Mouse (Mus musculus) hindbrain, embryonic 13.5 days (tissue): ENCODE data around the gene Nol12. TPM values are rescaled to one million over a fixed set of nuclear protein-coding genes. Genes with fewer than 3 reads are reported as not detected.

Source experiments
- ATAC-seq: fragments of 200-750 bp; cut with Nextera tagmentation; 2 replicates; pipeline ENCODE4 v1.8.0; 2017; ENCODE audit warnings: moderate TSS enrichment; ENCODE audit not compliant: low FRiP score
- H3K27ac ChIP-seq: fragments of 300-500 bp; sonication (generic); 2 replicates; pipeline ENCODE4 v1.5.1; 2015; ENCODE audit warnings: inconsistent platforms, mild to moderate bottlenecking, moderate library complexity
- H3K27me3 ChIP-seq: fragments of 300-500 bp; sonication (generic); 2 replicates; pipeline ENCODE4 v1.6.1; 2015; ENCODE audit warnings: mild to moderate bottlenecking, inconsistent platforms
- H3K36me3 ChIP-seq: fragments of 300-500 bp; sonication (generic); 2 replicates; pipeline ENCODE4 v1.6.1; 2015; ENCODE audit warnings: mild to moderate bottlenecking, inconsistent platforms
- H3K4me1 ChIP-seq: fragments of 300-500 bp; sonication (generic); replicated peaks from 2 replicates; pipeline ENCODE4 v1.6.1; 2015; ENCODE audit warnings: inconsistent platforms
- H3K4me2 ChIP-seq: fragments of 300-500 bp; sonication (generic); 2 replicates; pipeline ENCODE4 v1.6.1; 2015; ENCODE audit warnings: inconsistent platforms, mild to moderate bottlenecking, moderate library complexity
- H3K4me3 ChIP-seq: fragments of 300-500 bp; sonication (generic); 2 replicates; pipeline ENCODE4 v1.5.1; 2015; ENCODE audit warnings: mild to moderate bottlenecking, inconsistent platforms
- H3K9ac ChIP-seq: fragments of 300-500 bp; sonication (generic); 2 replicates; pipeline ENCODE4 v1.6.1; 2015; ENCODE audit warnings: mild to moderate bottlenecking, inconsistent platforms
- H3K9me3 ChIP-seq: fragments of 300-500 bp; sonication (generic); 2 replicates; pipeline ENCODE4 v1.6.1; 2016; ENCODE audit warnings: inconsistent platforms
- WGBS: fragments of 180-500 bp; shearing (Covaris S2); methylation state at CpG from one replicate; pipeline ENCODE4 v1.1.7; 2015; 5-methylcytosine and 5-hydroxymethylcytosine counted together
- polyA plus RNA-seq: library from polyadenylated mRNA; unstranded; fragments of >200 nt; fragmentation: Nextera tagmentation; extraction: Ambion mirVana; gene quantifications from 2 replicates; pipeline ENCODE4 v1.2.1, GENCODE M21; 2015

The Nol12 gene
- polyA plus RNA-seq, 1 experiment from 2014 or later, result 57.4 TPM

DNA sequence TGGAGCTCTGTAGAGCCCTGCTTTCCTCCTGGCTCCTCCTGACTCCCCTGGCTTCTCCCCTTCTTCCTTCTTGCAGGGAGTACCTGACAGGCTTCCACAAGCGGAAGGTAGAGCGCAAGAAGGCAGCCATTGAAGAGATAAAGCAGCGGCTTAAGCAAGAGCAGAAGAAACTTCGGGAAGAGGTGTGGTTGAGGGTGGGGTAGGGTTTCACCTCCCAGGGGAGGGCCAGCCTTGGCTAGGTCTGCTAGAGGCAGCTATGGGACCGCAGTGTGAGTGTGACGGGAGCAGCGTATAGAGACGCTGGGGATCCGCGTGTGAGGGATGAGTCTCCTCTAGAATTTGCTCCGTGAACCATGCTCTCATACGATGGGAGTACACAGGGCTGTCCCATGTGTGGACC is 1.7 kb downstream of the Nol12 start:
- Histone ChIP-seq H3K9ac (peak overlapping the region; percentile 87), H3K36me3 (peaks cover 47% of the 10 kb centered on the region)
- no peak for ATAC-seq

DNA sequence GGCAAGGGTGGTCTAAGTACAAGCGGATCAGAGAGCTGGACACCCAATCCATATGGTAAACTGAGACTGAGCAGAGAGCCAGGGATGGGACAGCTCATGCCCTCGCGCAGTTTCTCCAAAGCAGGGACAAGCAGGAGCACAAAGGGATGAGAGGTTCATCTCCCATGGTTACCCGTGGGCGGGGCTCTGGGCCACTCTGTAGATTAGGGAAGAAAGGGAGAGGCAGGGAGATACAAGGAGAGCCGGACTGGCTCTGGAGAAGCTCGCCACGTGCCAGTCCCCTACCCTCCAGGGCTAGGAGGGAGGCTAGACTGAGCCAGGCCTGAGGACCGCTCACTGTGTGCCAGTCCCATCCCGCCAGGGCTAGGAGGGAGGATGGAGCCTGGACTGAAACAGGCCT is 2.6 kb downstream of the Nol12 start:
- H3K27me3 ChIP-seq, result no peaks in the 10 kb centered on the region
- peak overlapping the region; percentile 35 for H3K9ac ChIP-seq
- no peak overlapping the region for H3K27ac ChIP-seq
- H3K4me3 ChIP-seq, result no peak overlapping the region
- no peaks in the 10 kb centered on the region for H3K9me3 ChIP-seq
- 79% methylated on average over 10 of the region's 10 CpGs for WGBS
- ATAC-seq, result no peak
- H3K4me1 ChIP-seq, result peaks cover 27% of the 10 kb centered on the region
- no peak overlapping the region for H3K4me2 ChIP-seq
- H3K36me3 ChIP-seq, result peaks cover 52% of the 10 kb centered on the region

More for the DNA sequence above, 1.7 kb downstream of the Nol12 start:
- no peaks in the 10 kb centered on the region for H3K9me3 ChIP-seq
- no peak overlapping the region for H3K4me3 ChIP-seq
- H3K4me1 ChIP-seq, result peaks cover 27% of the 10 kb centered on the region
- H3K27me3 ChIP-seq, result no peaks in the 10 kb centered on the region
- H3K4me2 ChIP-seq, result no peak overlapping the region
- WGBS, result 96% methylated on average over 12 of the region's 12 CpGs
- H3K27ac ChIP-seq, result no peak overlapping the region

DNA sequence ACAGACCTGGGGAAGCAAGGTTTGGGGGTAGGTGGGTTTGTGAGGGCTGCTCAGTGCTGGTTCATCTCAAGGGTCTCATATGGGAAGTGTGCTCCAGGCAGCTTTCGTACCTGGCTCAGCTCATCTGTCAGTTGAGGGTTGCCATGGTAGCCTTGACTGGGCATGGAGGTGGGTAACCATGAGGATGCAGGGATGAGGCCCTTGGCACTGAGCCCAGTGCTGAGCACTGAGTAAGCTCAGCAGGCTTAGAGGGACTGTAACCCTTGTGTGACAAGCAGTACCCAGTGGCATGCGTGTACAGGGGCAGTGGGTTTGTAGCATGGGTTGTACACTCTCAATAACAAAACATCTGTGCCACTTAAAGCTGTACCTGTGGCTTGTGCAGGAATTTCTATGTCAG is 3.2 kb downstream of the Nol12 start:
- H3K4me2 ChIP-seq, result no peak overlapping the region
- H3K9ac ChIP-seq, result peak overlapping the region; percentile 35
- no peak overlapping the region for H3K4me3 ChIP-seq
- WGBS, result 73% methylated on average over 2 of the region's 2 CpGs
- ATAC-seq, result no peak
- H3K27me3 ChIP-seq, result no peaks in the 10 kb centered on the region
- peaks cover 32% of the 10 kb centered on the region for H3K4me1 ChIP-seq
- no peak overlapping the region for H3K27ac ChIP-seq
- no peaks in the 10 kb centered on the region for H3K9me3 ChIP-seq
- peaks cover 52% of the 10 kb centered on the region for H3K36me3 ChIP-seq

DNA sequence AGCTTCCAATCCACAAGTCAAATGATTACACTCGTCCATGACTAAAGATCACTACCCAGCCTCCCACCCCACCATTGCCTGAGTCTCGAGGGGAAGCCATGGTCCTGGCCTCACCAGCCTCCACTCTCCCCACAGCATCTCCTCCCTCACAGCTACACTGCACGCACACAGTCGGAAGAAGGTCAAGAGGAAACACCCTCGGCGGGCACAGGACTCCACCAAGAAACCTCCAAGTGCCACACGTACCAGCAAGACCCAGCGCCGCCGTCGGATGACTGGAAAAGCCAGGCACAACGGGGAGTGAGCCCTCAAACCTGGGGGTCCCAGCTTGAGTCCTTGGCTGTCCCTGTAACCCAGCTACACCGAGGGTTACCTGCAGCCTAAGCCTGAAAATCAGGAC is 5.6 kb downstream of the Nol12 start:
- peaks cover 52% of the 10 kb centered on the region for H3K36me3 ChIP-seq
- no peaks in the 10 kb centered on the region for H3K27me3 ChIP-seq
- H3K4me1 ChIP-seq, result peaks cover 34% of the 10 kb centered on the region
- no peak for ATAC-seq
- H3K4me3 ChIP-seq, result no peak overlapping the region
- H3K4me2 ChIP-seq, result no peak overlapping the region
- no peaks in the 10 kb centered on the region for H3K9me3 ChIP-seq
- no peak overlapping the region for H3K9ac ChIP-seq
- 95% methylated on average over 13 of the region's 13 CpGs for WGBS
- H3K27ac ChIP-seq, result no peak overlapping the region

DNA sequence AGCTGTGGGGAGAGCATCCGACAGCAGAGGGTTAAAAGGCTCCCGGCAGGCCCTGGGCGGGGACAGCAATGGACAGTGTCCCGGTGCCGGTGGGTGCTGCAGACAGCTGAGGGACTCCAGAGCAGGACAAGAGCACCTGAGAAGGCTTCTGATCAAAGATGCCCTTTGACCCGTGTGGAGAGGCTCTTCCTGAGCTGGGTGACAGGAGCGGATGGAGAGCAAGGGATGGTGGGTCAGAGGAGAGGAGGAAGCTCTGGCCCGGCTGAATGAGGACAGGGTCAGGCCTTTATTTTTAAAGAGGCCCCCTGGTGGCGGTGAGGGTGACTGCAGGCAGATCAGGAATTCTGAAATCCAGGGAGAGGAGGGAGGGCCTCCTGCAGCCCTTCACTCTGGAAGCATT is 7.9 kb downstream of the Nol12 start:
- peak overlapping the region; percentile 72; the same call in 1 of the 2 replicates for H3K27ac ChIP-seq

DNA sequence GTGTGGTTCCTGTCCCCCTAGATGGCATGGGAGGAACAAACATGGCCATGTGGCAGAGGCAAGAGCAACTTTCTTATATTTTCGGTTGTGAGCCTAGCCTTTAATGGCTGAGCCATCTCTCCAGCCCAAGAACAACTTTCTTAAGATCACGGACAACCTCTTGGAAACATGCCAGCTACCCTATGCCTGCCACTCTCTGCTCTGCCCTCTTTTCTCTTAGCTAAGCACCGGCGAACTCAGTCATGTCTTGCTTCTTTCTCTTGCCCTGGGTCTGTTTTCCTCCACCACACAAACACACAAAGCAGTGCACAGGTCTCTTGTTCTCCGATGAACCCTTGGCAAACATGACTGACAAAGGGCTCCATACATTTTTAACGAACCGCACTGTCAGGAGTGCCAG is 11.5 kb downstream of the Nol12 start:
- Histone ChIP-seq H3K4me1 (peaks cover 33% of the 10 kb centered on the region), H3K27me3 (no peaks in the 10 kb centered on the region), H3K36me3 (peaks cover 10% of the 10 kb centered on the region), H3K27ac (no peak overlapping the region), H3K9me3 (no peaks in the 10 kb centered on the region), H3K4me3 (no peak overlapping the region), H3K9ac (no peak overlapping the region), H3K4me2 (no peak overlapping the region)
- no peak for ATAC-seq
- 73% methylated on average over 7 of the region's 7 CpGs for WGBS

More for the DNA sequence above, 7.9 kb downstream of the Nol12 start:
- Histone ChIP-seq H3K4me2 (peak overlapping the region; percentile 56), H3K27me3 (no peaks in the 10 kb centered on the region), H3K36me3 (peaks cover 41% of the 10 kb centered on the region), H3K9me3 (no peaks in the 10 kb centered on the region), H3K4me1 (peaks cover 16% of the 10 kb centered on the region), H3K4me3 (peak overlapping the region; percentile 33), H3K9ac (peak overlapping the region; percentile 72)
- ATAC-seq, result peak; percentile 36
- 3% methylated on average over 9 of the region's 9 CpGs for WGBS

DNA sequence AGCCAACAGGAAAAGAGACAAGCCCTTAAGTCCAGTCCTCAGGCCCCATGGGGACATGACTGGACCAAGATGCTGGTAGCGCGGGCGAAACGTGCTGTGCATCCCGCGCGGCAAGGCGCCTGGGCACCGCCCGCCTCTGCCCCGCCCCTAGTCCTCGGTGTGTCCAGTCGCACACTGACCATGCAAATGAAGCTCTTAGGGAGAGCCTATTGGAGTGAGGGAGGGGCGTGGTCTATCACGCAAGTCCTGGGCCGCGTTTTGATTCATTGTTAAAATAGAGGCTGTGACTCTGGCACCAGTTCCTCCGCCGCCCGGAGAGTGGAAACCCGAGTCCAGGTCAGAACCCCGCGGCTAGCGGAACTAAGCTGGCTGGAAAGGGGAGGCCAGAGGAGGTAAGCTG is 12.9 kb downstream of the Nol12 start, which contains the start of gene Triobp:
Triobp (plus strand) TSS at position 68 of the 400 bp plus-strand sequence.
- peak; percentile 98 for ATAC-seq
- Histone ChIP-seq H3K4me2 (peak within 1 kb of the TSS; percentile 69), H3K4me3 (peak within 1 kb of the TSS; percentile 66), H3K36me3 (peaks cover 18% of the 10 kb centered on the region), H3K27ac (peak within 1 kb of the TSS; percentile 86), H3K27me3 (no peaks in the 10 kb centered on the region), H3K9ac (peak within 1 kb of the TSS; percentile 84), H3K9me3 (no peaks in the 10 kb centered on the region), H3K4me1 (peaks cover 30% of the 10 kb centered on the region)
- 0% methylated on average over 24 of the region's 24 CpGs for WGBS

DNA sequence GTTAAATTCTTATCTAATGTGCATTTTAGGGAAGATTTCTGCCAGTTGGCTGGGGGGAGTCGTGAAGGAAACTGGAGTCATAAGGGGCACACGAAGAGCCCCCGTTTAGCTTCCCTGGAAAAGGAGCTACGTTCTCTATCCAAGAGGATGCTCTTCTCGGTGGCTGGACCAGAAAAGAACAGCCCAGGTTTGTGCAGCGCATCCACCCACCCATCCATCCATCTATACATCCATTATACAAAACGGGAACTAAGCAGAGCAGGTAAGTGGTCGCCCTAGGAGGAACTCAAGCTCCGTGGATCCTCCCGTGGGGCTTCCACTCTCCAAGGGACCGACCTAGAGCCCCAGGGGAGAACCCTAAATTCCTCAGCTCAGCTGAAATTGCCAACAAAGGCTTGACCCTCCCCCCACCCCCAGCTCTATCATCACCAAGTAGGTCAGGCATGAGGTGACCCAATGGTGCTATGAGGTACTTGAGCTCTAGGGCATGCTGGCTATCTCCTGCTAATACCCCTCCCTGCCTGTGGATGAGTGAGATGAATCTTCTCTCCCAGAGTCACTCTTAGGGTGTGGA is 13.5 kb downstream of the Nol12 start:
- Histone ChIP-seq H3K9ac (peak overlapping the region; percentile 84), H3K4me3 (peak overlapping the region; percentile 66), H3K9me3 (no peaks in the 10 kb centered on the region), H3K4me1 (peaks cover 26% of the 10 kb centered on the region), H3K4me2 (peak overlapping the region; percentile 69), H3K27ac (peak overlapping the region; percentile 86), H3K27me3 (no peaks in the 10 kb centered on the region), H3K36me3 (peaks cover 24% of the 10 kb centered on the region)
- ATAC-seq, result peak; percentile 67
- WGBS, result 4% methylated on average over 11 of the region's 11 CpGs

DNA sequence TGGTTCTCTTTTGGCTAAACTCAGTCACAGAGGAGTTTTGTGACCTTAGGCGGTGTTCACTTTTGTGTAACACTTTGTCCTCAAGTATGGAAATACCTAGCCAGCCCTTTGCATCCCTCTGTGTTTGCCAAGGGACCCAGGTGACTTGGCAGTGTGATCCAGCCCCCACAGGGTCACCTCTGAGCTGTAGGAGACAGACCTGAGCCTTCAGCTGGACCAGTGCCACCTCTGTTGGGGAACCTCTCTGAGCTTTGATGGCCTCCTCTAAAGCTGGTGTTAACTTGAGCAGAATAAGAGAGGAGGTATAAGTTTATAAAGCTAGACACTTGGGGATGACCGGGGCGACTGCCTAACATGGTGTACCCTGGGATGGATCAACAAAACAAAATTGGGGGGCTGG is 14.2 kb downstream of the Nol12 start:
- 97% methylated on average over 3 of the region's 3 CpGs for WGBS
- ATAC-seq, result no peak
- H3K4me2 ChIP-seq, result peak overlapping the region; percentile 69
- H3K27ac ChIP-seq, result no peak overlapping the region
- peak overlapping the region; percentile 84 for H3K9ac ChIP-seq
- peaks cover 26% of the 10 kb centered on the region for H3K4me1 ChIP-seq
- H3K9me3 ChIP-seq, result no peaks in the 10 kb centered on the region
- H3K36me3 ChIP-seq, result peaks cover 30% of the 10 kb centered on the region
- H3K4me3 ChIP-seq, result peak overlapping the region; percentile 66
- no peaks in the 10 kb centered on the region for H3K27me3 ChIP-seq

DNA sequence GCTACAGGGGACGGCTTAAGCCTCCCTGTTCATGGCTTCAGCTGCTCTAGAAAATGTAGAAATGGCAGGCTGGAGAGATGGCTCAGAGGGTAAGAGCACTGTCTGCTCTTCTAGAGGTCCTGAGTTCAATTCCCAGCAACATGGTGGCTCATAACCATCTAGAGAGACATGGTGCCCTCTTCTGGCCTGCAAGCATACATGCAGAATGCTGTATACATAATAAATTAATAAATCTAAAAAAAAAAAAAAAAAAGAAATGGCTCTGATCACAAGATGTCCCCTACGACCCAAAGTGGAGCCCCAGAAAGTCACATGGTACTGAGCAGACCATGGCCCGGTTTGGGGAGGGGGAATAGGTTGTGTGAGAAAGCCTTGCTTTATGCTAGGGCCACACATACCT is 20.9 kb downstream of the Nol12 start:
- peaks cover 4% of the 10 kb centered on the region; the same call in 1 of the 2 replicates for H3K4me1 ChIP-seq
- H3K36me3 ChIP-seq, result peaks cover 80% of the 10 kb centered on the region
- no peaks in the 10 kb centered on the region for H3K27me3 ChIP-seq
- no peak for ATAC-seq
- H3K4me2 ChIP-seq, result no peak overlapping the region
- H3K9me3 ChIP-seq, result no peaks in the 10 kb centered on the region
- no peak overlapping the region for H3K27ac ChIP-seq
- 73% methylated on average over 3 of the region's 3 CpGs for WGBS
- H3K9ac ChIP-seq, result no peak overlapping the region
- H3K4me3 ChIP-seq, result no peak overlapping the region

DNA sequence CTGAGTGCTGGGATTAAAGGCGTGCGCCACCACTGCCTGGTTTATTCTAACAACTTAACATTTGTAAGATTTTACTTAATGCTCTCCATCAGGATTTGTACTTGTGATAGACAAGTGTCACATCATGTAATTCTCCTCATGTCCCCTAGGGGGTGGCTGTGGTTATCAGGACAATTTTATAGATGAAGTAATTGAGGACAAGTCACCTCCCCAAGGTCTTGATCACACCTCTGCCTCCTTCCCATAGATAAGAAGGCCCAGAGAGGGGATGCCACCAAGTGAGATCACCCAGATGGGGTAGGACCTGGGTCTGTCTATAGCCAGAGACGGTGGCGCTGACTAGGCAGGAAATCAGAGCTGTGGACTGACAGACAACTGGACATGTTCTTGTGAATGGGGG is 21.6 kb downstream of the Nol12 start:
- WGBS, result 85% methylated on average over 4 of the region's 4 CpGs
- ATAC-seq, result no peak
- Histone ChIP-seq H3K36me3 (peaks cover 82% of the 10 kb centered on the region), H3K27me3 (no peaks in the 10 kb centered on the region), H3K9ac (no peak overlapping the region), H3K4me2 (no peak overlapping the region), H3K27ac (no peak overlapping the region), H3K4me3 (no peak overlapping the region), H3K4me1 (no peaks in the 10 kb centered on the region), H3K9me3 (no peaks in the 10 kb centered on the region)

DNA sequence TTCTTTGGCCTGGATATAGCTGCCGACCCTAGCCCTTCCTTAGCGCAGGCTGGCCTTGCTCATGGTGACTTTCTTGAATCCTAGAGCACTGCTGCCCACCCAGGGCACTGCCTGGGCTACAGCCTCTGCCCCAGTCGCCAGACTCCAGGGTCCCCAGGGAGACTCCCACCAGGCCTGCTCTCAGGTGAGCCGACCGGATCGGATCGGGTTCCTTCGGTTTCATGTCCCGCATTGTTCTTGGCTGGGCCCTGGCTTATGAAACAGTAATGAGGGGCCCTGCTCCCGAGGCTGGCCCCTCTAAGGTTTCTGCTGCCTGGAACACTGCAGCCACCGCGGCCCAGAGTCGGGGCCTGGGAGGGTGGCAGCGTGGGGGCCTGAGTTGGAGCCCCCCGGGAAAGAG is 22.3 kb downstream of the Nol12 start:
- Histone ChIP-seq H3K9ac (no peak overlapping the region), H3K27ac (no peak overlapping the region), H3K4me2 (no peak overlapping the region), H3K27me3 (no peaks in the 10 kb centered on the region), H3K4me1 (no peaks in the 10 kb centered on the region), H3K36me3 (peaks cover 82% of the 10 kb centered on the region), H3K9me3 (no peaks in the 10 kb centered on the region), H3K4me3 (no peak overlapping the region)
- no peak for ATAC-seq
- 72% methylated on average over 15 of the region's 15 CpGs for WGBS

DNA sequence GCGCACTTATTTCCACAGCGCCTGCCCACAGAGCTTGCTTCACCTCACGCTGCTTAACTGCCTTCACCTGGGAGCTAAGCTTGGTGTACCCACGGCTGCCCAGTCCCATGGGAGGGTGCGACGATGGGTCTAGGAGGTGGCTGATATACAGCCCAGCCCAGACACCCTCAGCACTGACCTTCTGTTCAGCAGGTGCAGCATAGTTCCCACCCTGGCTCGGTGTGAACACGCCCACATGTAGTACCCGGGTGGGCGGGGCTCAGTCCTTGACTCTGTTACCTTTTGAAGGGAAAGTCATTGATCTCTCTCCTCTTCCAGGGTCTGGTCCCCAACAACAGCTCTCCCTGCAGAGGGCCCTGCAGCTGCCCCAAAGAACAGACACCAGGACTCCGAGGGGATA is 24.8 kb downstream of the Nol12 start:
- Histone ChIP-seq H3K4me1 (no peaks in the 10 kb centered on the region), H3K27me3 (no peaks in the 10 kb centered on the region), H3K27ac (no peak overlapping the region), H3K36me3 (peaks cover 77% of the 10 kb centered on the region), H3K9me3 (no peaks in the 10 kb centered on the region), H3K4me3 (no peak overlapping the region), H3K9ac (no peak overlapping the region), H3K4me2 (no peak overlapping the region)
- 94% methylated on average over 11 of the region's 11 CpGs for WGBS
- ATAC-seq, result no peak
